Mouse (Mus musculus) megakaryocyte, embryonic 14.5 days (primary cell): Measurements from ENCODE around the gene Olfr157. TPM values are rescaled to one million over a fixed set of nuclear protein-coding genes. Genes with fewer than 3 reads are reported as not detected.

Experiments used
- H3K27me3 ChIP-seq: replicated peaks from 2 replicates; pipeline ENCODE3; 2012; ENCODE audit warnings: inconsistent platforms
- H3K36me3 ChIP-seq: replicated peaks from 2 replicates; pipeline ENCODE3; 2012; ENCODE audit warnings: low read length, inconsistent platforms, mixed read lengths
- H3K4me1 ChIP-seq: 2 replicates; pipeline ENCODE4 v1.6.1; 2012; ENCODE audit warnings: inconsistent platforms
- H3K4me3 ChIP-seq: replicated peaks from 2 replicates; pipeline ENCODE3; 2012; ENCODE audit warnings: moderate library complexity, mild to moderate bottlenecking, inconsistent platforms
- H3K9me3 ChIP-seq: 2 replicates; pipeline ENCODE4 v1.6.1; 2012; ENCODE audit warnings: inconsistent platforms
- FLI1 ChIP-seq: IDR thresholded peaks from 2 replicates; pipeline ENCODE4 v1.6.1; 2012; ENCODE audit warnings: low read length, inconsistent platforms, mixed read lengths
- GATA1 ChIP-seq: IDR thresholded peaks from 3 replicates; pipeline ENCODE4 v1.6.1; 2012; ENCODE audit warnings: mixed read lengths, low read length, inconsistent platforms, borderline replicate concordance
- polyA plus RNA-seq: library from polyadenylated mRNA; stranded (reverse); fragments of >175 nt; gene quantifications from 2 replicates; pipeline ENCODE4 v1.2.3, GENCODE M21; 2012; ENCODE audit warnings: low replicate concordance; ENCODE audit not compliant: insufficient read depth

Olfr157 gene
- polyA plus RNA-seq = 0.13 and 0.40 TPM in 2 replicates

DNA sequence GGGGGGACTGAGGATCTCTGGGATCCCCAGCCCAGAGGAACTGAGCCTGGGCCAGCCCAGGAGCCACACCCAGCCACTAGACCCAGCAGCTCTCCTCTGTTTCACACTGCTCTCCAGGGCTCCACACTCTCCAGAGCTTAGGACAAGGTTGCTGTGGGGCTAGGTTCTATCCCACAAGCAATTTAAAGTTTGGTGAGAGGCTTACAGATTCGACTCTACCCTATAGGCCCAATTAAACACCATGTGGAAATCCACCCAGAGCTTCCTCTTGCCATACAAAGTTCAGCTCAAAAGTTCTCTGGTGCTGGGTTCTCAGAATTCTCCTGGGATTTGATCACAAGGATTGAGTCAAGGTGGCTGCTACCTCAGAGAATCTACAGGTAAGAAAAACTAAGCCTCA lies at the start of gene Olfr157:
Gene Olfr157 (minus strand): TSS at position 101 of the 400 bp plus-strand sequence.
- Histone ChIP-seq H3K36me3 (no peaks in the 10 kb centered on the region), H3K4me1 (no peaks in the 10 kb centered on the region; the same call in 1 of the 2 replicates), H3K9me3 (peaks cover 17% of the 10 kb centered on the region), H3K4me3 (no peak within 1 kb of the TSS), H3K27me3 (peaks cover 16% of the 10 kb centered on the region)
- TF ChIP-seq GATA1 = no peak
- TF ChIP-seq FLI1 = no peak

DNA sequence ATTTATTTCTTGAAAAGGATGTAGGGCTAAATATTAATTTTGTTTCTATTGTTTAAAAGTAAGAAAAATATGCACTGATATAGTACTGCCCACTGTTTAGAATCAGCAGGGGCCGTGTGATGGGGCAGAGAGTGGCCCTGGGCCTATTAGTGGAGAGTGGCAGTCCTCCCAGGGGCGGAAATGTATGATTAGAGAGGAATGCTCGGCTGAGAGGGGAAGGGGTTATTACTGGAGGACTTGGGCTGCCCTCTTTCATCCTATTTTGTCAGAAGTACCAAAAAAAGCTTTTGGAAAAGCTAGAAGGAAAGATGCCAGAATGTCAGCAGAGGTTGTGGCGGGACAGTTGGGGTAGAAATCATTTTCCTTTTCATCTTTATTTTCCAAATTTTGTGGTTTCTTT lies 44.2 kb upstream of the Olfr157 start:
- Histone ChIP-seq H3K4me1 (no peaks in the 10 kb centered on the region), H3K4me3 (no peak overlapping the region), H3K27me3 (peaks cover 8% of the 10 kb centered on the region), H3K9me3 (no peaks in the 10 kb centered on the region), H3K36me3 (no peaks in the 10 kb centered on the region)
- TF ChIP-seq GATA1 (no peak), FLI1 (no peak)

DNA sequence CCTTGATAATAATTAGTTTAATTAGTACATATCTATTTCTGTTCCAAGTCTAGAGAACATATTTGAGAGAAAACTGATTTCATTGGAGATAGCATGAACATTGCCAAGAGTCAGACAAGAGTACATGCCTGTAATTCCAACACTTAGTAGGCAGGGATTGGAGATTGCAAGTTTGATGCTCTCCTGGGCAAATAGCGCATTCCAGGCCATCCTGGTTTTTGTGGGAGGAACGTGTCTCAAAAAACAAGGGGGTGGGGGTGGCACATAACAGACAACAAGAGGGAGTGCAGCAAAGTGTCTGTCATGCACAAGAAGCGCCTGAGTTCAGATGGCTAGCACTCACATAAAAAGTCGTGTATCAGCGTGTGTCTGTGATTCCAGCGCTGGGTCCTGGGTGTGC lies 39.6 kb upstream of the Olfr157 start:
- no peak overlapping the region for H3K4me3 ChIP-seq
- no peaks in the 10 kb centered on the region for H3K9me3 ChIP-seq
- H3K36me3 ChIP-seq = no peaks in the 10 kb centered on the region
- peaks cover 15% of the 10 kb centered on the region for H3K4me1 ChIP-seq
- TF ChIP-seq GATA1 (no peak), FLI1 (no peak)
- H3K27me3 ChIP-seq = peaks cover 38% of the 10 kb centered on the region

DNA sequence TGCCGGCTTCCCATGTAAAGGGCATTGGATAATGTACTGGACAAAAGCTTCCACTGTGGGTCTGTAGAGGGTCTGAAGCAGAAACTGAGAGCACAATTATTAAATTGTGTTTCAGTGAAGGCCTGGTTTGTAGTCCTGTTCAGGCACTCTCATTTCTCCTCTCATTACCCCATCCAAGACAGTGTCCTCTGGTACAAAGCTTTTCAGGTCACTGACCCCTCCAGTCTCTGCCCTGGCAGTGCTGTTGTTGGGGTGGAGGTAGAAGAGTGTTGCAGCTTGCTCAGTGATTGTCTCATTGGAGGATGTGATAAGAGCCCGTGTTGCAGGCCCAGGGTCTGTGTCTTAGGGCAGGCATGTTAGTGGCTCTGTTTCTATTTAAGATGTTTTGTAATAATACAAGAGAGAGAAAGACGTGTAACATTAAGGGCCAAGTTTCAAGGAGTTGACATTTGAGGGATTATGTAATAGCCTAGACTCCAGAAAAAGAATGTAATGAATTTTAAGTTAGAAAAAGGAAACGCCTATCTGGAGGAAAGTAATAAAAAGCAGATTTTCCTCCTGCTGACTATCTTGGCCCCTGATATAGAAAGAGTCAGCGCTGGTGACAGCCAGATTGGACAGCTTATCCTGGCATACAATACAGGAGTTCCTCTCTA lies 38.2 kb upstream of the Olfr157 start:
- Histone ChIP-seq H3K4me3 (no peak overlapping the region), H3K27me3 (peaks cover 48% of the 10 kb centered on the region), H3K36me3 (no peaks in the 10 kb centered on the region), H3K9me3 (peaks cover 6% of the 10 kb centered on the region), H3K4me1 (peaks cover 15% of the 10 kb centered on the region)
- TF ChIP-seq FLI1 = no peak

DNA sequence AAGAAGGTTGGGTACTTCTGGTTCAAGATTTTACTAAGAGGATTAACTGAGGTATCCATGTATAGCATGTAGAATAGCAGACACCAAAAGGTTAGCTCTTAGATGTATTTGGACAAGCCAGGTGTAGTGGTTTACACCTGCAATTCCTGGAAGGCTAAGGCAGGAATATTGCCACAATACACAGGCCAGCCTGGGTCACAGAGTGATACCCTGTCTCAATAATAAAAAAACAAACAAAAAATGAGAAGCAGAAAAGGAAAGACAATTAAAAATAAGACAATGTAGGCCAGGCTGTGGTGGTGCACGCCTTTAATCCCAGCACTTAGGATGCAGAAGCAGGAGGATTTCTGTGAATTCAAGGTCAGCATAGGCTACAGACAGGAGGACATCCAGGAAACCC lies 37.2 kb upstream of the Olfr157 start:
- Histone ChIP-seq H3K9me3 (peaks cover 13% of the 10 kb centered on the region), H3K4me3 (no peak overlapping the region), H3K36me3 (no peaks in the 10 kb centered on the region), H3K4me1 (peaks cover 15% of the 10 kb centered on the region), H3K27me3 (peaks cover 55% of the 10 kb centered on the region)
- TF ChIP-seq GATA1 (no peak), FLI1 (no peak)

DNA sequence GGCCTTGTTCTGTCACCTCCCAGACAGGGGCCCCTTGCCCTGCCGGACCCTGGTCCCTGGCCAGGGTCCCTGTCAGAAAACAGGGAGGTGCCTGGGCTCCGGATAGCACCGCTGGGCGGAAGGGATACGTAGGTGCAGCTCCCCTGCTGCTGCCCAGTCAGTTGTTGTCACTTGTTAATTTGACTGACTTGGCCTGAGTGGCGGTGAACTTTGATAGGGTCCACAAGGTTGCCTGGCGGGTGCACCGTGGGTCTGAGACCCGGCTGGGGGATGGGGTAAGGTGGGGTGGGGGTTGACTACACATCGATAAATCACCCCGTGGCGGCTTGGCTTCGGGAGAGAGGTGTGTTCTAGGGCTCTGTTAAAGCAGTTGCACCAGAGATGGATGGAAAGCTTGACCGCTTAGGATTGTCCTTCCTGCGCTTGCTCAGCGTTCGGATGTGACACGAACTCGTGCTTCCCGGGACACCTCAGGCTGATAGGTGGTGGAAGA lies 36.0 kb upstream of the Olfr157 start:
- Histone ChIP-seq H3K9me3 (peaks cover 13% of the 10 kb centered on the region), H3K4me1 (peaks cover 15% of the 10 kb centered on the region), H3K27me3 (peaks cover 58% of the 10 kb centered on the region), H3K4me3 (peak overlapping the region; percentile 92), H3K36me3 (no peaks in the 10 kb centered on the region)
- TF ChIP-seq FLI1 = no peak
- no peak for TF ChIP-seq GATA1

DNA sequence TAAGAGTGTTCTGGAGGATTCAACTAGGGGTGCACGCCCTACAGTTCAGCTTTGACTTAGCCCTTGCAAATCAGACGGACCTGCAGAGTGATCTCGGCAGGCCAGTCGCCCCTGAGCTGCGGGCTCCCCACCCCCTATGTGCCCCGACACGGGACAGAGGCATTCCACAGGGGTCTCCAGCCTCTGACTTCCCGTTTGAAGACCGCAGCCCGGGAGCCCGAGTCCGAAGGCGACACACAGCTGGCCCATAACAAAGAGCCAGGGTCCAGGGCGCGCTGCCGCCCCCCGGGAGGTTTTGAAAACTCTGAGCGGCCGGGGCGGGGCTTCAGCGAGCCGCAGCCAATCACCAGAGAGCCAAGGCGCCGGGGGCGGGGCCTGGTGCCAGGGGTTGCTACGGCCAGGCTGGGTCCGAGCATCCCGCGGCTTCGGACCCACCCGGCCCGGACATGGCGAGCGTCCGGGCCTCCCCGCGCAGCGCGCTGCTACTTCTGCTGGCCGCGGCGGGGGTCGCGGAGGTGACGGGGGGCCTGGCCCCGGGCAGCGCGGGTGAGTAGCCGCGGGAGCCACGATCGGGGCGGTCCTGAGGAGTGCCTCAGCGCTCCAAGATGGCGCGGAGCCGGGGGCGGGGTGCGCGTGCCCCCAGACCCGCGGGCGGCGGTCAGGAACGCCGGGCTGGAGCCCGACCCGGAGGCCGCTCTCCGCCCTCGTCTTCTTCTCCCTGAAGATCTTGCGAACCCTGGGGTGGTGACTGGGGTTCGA lies 35.3 kb upstream of the Olfr157 start, which contains the start of gene Reck:
Gene Reck (plus strand): TSS at position 371 of the 759 bp plus-strand sequence.
- Histone ChIP-seq H3K9me3 (peaks cover 15% of the 10 kb centered on the region), H3K27me3 (peaks cover 56% of the 10 kb centered on the region), H3K4me1 (peaks cover 15% of the 10 kb centered on the region), H3K4me3 (peak within 1 kb of the TSS; percentile 92), H3K36me3 (no peaks in the 10 kb centered on the region)
- TF ChIP-seq GATA1 = no peak
- no peak for TF ChIP-seq FLI1

DNA sequence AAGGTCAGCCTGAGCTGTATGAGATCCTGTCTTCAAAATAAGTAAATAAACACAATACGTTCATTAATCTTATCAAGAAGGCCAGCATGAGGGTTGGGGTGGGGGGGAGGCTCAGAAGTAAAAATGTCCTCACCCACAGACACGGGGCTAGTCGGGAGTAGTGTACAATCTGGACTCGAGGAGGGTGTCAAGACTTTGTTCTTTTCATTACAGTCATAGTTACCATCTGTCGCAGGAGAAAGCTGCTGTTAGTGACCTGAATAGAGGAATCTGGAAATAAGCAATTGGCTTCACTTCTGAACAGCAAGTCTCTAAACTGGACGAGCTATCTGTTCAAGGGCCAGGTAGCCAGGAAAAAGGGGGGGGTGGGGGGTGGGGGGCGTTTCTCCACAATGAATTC lies 34.5 kb upstream of the Olfr157 start:
- TF ChIP-seq GATA1 (no peak), FLI1 (no peak)
- Histone ChIP-seq H3K9me3 (peaks cover 17% of the 10 kb centered on the region), H3K4me1 (peaks cover 15% of the 10 kb centered on the region), H3K4me3 (no peak overlapping the region), H3K27me3 (peaks cover 55% of the 10 kb centered on the region), H3K36me3 (no peaks in the 10 kb centered on the region)

DNA sequence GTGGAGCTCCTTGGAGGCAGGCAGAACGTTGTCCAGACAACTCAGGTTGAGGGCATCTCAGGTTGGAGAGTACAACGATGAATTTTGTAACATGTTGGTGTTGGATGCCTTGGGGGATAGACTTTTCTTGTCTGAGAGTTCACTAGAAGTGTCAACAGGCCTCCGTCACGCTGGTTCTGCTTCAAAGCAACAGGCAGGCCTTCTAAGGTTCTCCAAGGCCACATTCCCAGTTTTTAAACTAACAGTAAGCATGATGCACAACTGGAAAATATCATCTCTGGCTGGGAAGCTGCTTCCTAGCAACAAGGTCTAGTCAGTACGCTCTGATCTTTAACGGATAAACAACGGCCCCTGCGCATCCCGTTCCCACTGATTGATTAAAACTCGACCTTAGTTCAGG lies 29.8 kb upstream of the Olfr157 start:
- H3K9me3 ChIP-seq = peaks cover 31% of the 10 kb centered on the region
- TF ChIP-seq GATA1 (no peak), FLI1 (no peak)
- no peak overlapping the region for H3K4me3 ChIP-seq
- H3K36me3 ChIP-seq = no peaks in the 10 kb centered on the region
- peaks cover under 1% of the 10 kb centered on the region for H3K4me1 ChIP-seq
- H3K27me3 ChIP-seq = peaks cover 30% of the 10 kb centered on the region

DNA sequence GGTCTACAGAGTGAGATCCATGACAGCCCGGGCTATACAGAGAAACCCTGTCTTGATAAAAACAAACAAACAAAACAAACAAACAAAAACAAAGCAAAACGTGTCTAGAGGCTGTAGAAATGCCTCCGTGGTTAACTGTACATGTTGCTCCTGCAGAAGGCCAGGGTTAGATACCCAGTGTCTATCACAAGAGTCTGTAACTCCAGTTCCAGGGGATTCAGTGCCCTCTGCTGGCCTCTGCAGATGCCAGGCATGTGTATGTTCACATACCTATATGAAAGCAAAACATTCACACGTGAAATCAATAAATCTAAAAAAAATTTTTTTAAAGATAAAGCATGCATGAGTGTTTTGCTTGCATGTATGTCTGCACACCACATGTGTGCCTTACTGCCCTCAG lies 23.3 kb upstream of the Olfr157 start:
- TF ChIP-seq FLI1 (no peak), GATA1 (no peak)
- Histone ChIP-seq H3K27me3 (peaks cover 12% of the 10 kb centered on the region), H3K9me3 (peaks cover 12% of the 10 kb centered on the region), H3K4me3 (no peak overlapping the region), H3K36me3 (no peaks in the 10 kb centered on the region), H3K4me1 (peaks cover 12% of the 10 kb centered on the region)
